Mouse (Mus musculus): ENCODE results near the gene Mvk. TPM values are rescaled to one million over a fixed set of nuclear protein-coding genes. Genes with fewer than 3 reads are reported as not detected.
A peak's percentile ranks its signal among the peaks of the same experiment; 100 is the strongest.

Mvk gene
- polyA plus RNA-seq, 1 experiment from 2014 or later = 57.5 TPM

DNA sequence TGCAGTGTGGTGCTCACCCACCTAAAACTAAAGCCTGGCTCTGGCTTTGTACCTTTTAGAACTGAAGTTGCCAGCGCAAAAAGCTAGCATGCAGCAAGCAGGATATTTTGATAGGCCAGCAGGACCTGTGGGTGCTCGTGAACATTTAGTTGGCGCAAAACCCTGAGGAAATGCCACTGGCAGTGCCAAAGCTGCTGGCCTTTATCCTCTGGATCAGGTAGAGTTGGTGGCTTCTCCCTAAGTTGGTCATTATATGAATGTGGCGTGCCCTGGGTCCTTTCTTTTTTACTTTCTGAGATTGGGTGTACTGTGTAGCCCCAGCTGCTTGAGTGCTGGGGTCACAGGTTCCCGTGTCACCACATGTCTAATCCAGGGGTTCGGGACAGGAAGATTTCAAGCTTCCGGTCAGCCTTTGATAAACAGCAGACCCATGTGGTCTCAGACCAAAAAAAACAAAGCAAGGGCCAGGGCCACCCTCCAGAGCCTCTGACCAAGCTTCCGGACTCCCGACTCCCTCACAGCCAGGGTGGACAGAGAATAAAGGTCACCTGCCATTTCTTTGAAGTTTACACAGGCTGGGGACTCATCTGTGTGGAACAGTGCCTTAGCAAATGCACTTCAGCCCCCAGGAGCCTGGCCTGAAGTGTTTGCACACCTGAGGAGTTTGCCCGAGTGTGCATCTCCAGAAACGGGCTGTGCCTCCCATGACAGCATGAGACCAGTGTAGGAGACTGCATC, 22.3 kb upstream of the Mvk start:
- no peak for ATAC-seq (ENCODE audit: low read depth)
- Histone ChIP-seq H3K36me3 (peaks cover 47% of the 10 kb centered on the region), H3K4me2 (no peak overlapping the region), H3K9me3 (no peaks in the 10 kb centered on the region), H3K9ac (no peak overlapping the region), H3K4me3 (no peak overlapping the region), H3K27me3 (no peaks in the 10 kb centered on the region), H3K27ac (replicated peaks) (no peak overlapping the region), H3K4me1 (replicated peaks) (peaks cover 10% of the 10 kb centered on the region; the same call in 1 of the 2 replicates)
- WGBS = 87% methylated on average over 11 of the region's 11 CpGs

DNA sequence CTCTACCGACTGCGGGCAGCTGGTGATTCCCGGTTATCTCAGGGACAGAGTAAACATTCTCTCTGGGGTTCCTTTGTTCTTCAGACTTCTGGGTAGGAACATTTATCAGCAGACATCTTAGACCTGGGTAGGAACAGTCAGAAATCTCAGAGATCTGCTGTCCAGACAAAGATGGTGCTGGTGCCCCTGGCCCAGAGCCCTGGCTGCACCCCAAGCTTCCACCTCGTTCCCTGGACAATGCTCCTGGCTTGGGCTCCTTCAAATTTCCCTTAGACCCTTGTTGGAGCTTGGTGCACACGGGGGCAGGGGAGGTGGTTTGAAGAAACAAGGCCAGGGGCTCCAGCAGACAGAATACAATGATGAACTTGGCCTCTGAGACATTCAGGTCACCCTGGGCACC, 21.5 kb upstream of the Mvk start:
- Histone ChIP-seq H3K27me3 (no peaks in the 10 kb centered on the region), H3K4me2 (no peak overlapping the region), H3K9me3 (no peaks in the 10 kb centered on the region), H3K4me1 (replicated peaks) (peaks cover 19% of the 10 kb centered on the region; the same call in 1 of the 2 replicates), H3K27ac (replicated peaks) (no peak overlapping the region), H3K4me3 (no peak overlapping the region), H3K36me3 (peaks cover 39% of the 10 kb centered on the region), H3K9ac (no peak overlapping the region)
- ATAC-seq (ENCODE audit: low read depth) = no peak
- 41% methylated on average over 5 of the region's 5 CpGs for WGBS

- no peak for ATAC-seq (ENCODE audit: low read depth)
- 58% methylated on average over 5 of the region's 5 CpGs for WGBS
- H3K4me2 ChIP-seq = no peak overlapping the region
Observed at GRCm38 (mm10) chr5:114423961-114424360, 20.1 kb upstream of the Mvk start.

DNA sequence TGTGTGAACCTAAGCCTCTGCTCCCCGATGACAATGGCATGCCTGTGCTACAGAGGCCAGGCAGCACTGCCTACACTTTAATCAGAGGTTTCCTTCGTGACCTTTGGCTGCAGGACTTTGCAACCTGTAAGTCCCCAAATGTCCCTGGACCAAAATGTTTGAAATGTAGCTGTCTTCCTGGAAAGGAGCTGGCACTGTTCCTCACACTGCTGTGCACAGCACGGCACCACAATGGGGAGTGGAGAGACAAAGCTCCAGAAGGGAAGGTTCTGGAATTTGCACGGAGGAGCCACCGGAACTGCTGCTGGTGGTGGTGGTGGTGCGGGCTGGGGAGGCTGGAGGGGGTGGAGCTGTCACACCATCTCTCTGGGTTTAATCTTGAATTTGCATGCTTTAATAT, 17.3 kb upstream of the Mvk start:
- 63% methylated on average over 6 of the region's 6 CpGs for WGBS
- ATAC-seq (ENCODE audit: low read depth) = no peak
- H3K27ac ChIP-seq (replicated peaks) = 0 out of 2 replicates have a peak overlapping the region, but pooled peaks have one; percentile 18

More at GRCm38 (mm10) chr5:114423961-114424360, 20.1 kb upstream of the Mvk start:
- Histone ChIP-seq H3K9ac (no peak overlapping the region), H3K4me1 (replicated peaks) (peaks cover 29% of the 10 kb centered on the region), H3K27me3 (no peaks in the 10 kb centered on the region), H3K36me3 (peaks cover 25% of the 10 kb centered on the region), H3K27ac (replicated peaks) (no peak overlapping the region), H3K9me3 (no peaks in the 10 kb centered on the region), H3K4me3 (no peak overlapping the region)

DNA sequence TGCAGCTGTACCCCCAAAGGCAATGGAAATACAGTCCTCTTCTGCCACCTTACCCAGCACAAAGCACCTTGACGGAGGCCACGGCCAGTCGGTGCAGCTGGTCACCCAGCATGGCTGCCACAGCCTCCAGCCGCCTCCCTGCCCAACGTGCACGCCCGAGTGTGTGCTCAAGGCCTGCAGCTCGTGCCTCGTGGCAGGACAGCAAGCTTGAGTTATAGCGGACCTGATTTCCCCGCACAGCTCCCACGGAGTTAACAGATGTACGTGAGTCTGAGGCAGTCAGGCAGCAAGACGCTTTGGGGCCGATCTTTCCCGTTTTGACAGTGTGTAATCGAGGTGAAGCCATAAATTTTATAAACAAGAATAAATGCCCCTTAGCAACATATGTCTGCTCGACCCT, 15.4 kb upstream of the Mvk start:
- Histone ChIP-seq H3K4me3 (no peak overlapping the region), H3K4me2 (no peak overlapping the region), H3K9me3 (no peaks in the 10 kb centered on the region), H3K9ac (peak overlapping the region; percentile 53), H3K27me3 (no peaks in the 10 kb centered on the region), H3K36me3 (no peaks in the 10 kb centered on the region), H3K27ac (replicated peaks) (peak overlapping the region; percentile 70), H3K4me1 (replicated peaks) (peaks cover 41% of the 10 kb centered on the region)
- ATAC-seq (ENCODE audit: low read depth) = peak; percentile 48
- WGBS = 38% methylated on average over 18 of the region's 18 CpGs

More for the DNA sequence above, 17.3 kb upstream of the Mvk start:
- Histone ChIP-seq H3K4me1 (replicated peaks) (peaks cover 45% of the 10 kb centered on the region), H3K9ac (no peak overlapping the region), H3K27me3 (no peaks in the 10 kb centered on the region), H3K36me3 (no peaks in the 10 kb centered on the region), H3K9me3 (no peaks in the 10 kb centered on the region), H3K4me3 (no peak overlapping the region), H3K4me2 (no peak overlapping the region)

DNA sequence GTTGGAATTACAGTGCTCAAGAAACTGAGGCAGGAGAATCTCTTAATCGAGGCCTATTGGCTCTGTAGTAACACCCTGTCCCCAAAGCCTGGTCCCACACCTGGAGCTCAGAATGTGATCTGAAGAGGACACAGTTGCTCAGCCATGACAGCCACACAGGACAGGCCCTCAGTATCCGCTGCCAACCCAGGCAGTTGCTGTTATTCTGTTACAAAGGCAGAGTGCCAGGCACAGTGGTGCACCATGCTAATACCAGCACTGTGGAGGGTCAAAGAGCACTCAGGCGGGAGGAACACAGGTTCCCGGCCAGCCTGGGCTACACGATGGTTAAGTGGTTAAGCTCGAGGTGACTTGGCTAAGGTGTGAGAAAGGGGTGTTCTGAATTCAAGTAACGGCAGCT, 14.3 kb upstream of the Mvk start:
- Histone ChIP-seq H3K9me3 (no peaks in the 10 kb centered on the region), H3K9ac (no peak overlapping the region), H3K36me3 (peaks cover 5% of the 10 kb centered on the region; the same call in 1 of the 2 replicates), H3K4me1 (replicated peaks) (peaks cover 37% of the 10 kb centered on the region), H3K27ac (replicated peaks) (no peak overlapping the region), H3K27me3 (no peaks in the 10 kb centered on the region), H3K4me2 (no peak overlapping the region), H3K4me3 (no peak overlapping the region)
- 87% methylated on average over 7 of the region's 7 CpGs for WGBS
- ATAC-seq (ENCODE audit: low read depth) = no peak

GRCm38 (mm10) chr5:114434359-114434758, 9.7 kb upstream of the Mvk start:
- H3K4me2 ChIP-seq = no peak overlapping the region
- H3K4me3 ChIP-seq = no peak overlapping the region
- no peaks in the 10 kb centered on the region for H3K27me3 ChIP-seq
- no peak for ATAC-seq (ENCODE audit: low read depth)
- no peak overlapping the region for H3K9ac ChIP-seq
- 92% methylated on average over 8 of the region's 8 CpGs for WGBS
- no peaks in the 10 kb centered on the region for H3K9me3 ChIP-seq
- H3K36me3 ChIP-seq = peaks cover 34% of the 10 kb centered on the region
- no peak overlapping the region for H3K27ac ChIP-seq (replicated peaks)
- peaks cover 12% of the 10 kb centered on the region for H3K4me1 ChIP-seq (replicated peaks)

GRCm38 (mm10) chr5:114435588-114435987, 8.5 kb upstream of the Mvk start:
- Histone ChIP-seq H3K4me2 (no peak overlapping the region), H3K27me3 (no peaks in the 10 kb centered on the region), H3K36me3 (peaks cover 34% of the 10 kb centered on the region), H3K9me3 (no peaks in the 10 kb centered on the region), H3K9ac (no peak overlapping the region), H3K27ac (replicated peaks) (no peak overlapping the region), H3K4me3 (no peak overlapping the region), H3K4me1 (replicated peaks) (peaks cover 8% of the 10 kb centered on the region)
- 87% methylated on average over 14 of the region's 14 CpGs for WGBS
- ATAC-seq (ENCODE audit: low read depth) = no peak

- no peaks in the 10 kb centered on the region for H3K9me3 ChIP-seq
- under 1% methylated on average over 21 of the region's 21 CpGs for WGBS
- H3K4me3 ChIP-seq = peak overlapping the region; percentile 83
- peak overlapping the region; percentile 91 for H3K4me2 ChIP-seq
- H3K9ac ChIP-seq = peak overlapping the region; percentile 83
- peak; percentile 63 for ATAC-seq (ENCODE audit: low read depth)
- H3K27me3 ChIP-seq = no peaks in the 10 kb centered on the region
- H3K4me1 ChIP-seq (replicated peaks) = peaks cover 17% of the 10 kb centered on the region
- 0 out of 2 replicates have a peak overlapping the region, but pooled peaks have one; percentile 23 for H3K27ac ChIP-seq (replicated peaks)
- peaks cover 20% of the 10 kb centered on the region; the same call in 1 of the 2 replicates for H3K36me3 ChIP-seq
Observed at GRCm38 (mm10) chr5:114444368-114444692, 261 bp downstream of the Mvk start.

GRCm38 (mm10) chr5:114449011-114449410, 4.9 kb downstream of the Mvk start:
- Histone ChIP-seq H3K36me3 (peaks cover 57% of the 10 kb centered on the region), H3K4me2 (no peak overlapping the region), H3K27me3 (no peaks in the 10 kb centered on the region), H3K27ac (replicated peaks) (no peak overlapping the region), H3K4me3 (no peak overlapping the region), H3K9ac (no peak overlapping the region), H3K9me3 (no peaks in the 10 kb centered on the region), H3K4me1 (replicated peaks) (peaks cover 13% of the 10 kb centered on the region)
- ATAC-seq (ENCODE audit: low read depth) = no peak
- 91% methylated on average over 4 of the region's 4 CpGs for WGBS

DNA sequence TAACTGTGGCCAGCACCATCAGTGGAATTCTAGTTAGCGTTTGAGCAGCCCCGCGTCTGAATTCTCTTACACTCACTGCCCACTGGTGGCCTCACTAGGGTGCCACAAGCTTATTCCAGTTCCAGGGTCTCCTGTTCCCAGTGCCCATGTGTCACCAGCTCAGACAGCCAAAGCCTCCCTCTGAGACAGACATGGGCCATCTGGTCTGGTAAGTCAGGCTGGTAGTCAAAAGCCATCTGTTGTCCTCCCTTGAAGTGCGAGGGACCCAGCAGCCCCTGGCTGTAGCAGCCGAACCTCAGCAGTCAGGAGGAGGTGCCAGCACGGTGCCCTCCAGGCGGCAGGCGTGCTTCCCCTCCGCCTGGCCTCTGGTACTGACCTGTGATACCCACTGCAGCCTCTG, 12.2 kb downstream of the Mvk start:
- Histone ChIP-seq H3K4me2 (no peak overlapping the region), H3K9ac (no peak overlapping the region), H3K36me3 (peaks cover 33% of the 10 kb centered on the region), H3K27ac (replicated peaks) (no peak overlapping the region), H3K4me1 (replicated peaks) (peaks cover 10% of the 10 kb centered on the region), H3K27me3 (no peaks in the 10 kb centered on the region), H3K4me3 (no peak overlapping the region), H3K9me3 (no peaks in the 10 kb centered on the region)
- ATAC-seq (ENCODE audit: low read depth) = no peak
- 63% methylated on average over 9 of the region's 9 CpGs for WGBS

- no peak overlapping the region for H3K9ac ChIP-seq
- no peak overlapping the region for H3K27ac ChIP-seq (replicated peaks)
- ATAC-seq (ENCODE audit: low read depth) = no peak
- no peak overlapping the region for H3K4me3 ChIP-seq
- no peaks in the 10 kb centered on the region for H3K9me3 ChIP-seq
- peaks cover 13% of the 10 kb centered on the region for H3K4me1 ChIP-seq (replicated peaks)
- peaks cover 27% of the 10 kb centered on the region for H3K36me3 ChIP-seq
- 87% methylated on average over 16 of the region's 16 CpGs for WGBS
- H3K4me2 ChIP-seq = no peak overlapping the region
- no peaks in the 10 kb centered on the region for H3K27me3 ChIP-seq
Observed at GRCm38 (mm10) chr5:114456995-114457605, 13.0 kb downstream of the Mvk start.

Data from neural tube, embryonic 13.5 days (tissue).